Mouse (Mus musculus) heart, embryonic 14.5 days (tissue): ENCODE measurements at regions not wholly inside any gene's neighbourhood (a gene's known extent, or its start where the extent isn't known, plus 50 kb on each side); places are given as distances from the start of the nearest gene placed in this dataset.

Source experiments
- ATAC-seq: fragments of 200-750 bp; cut with Nextera tagmentation; 2 replicates; pipeline ENCODE4 v1.8.0; 2017; ENCODE audit warnings: low read depth, moderate TSS enrichment; ENCODE audit not compliant: insufficient number of reproducible peaks, insufficient read depth, low FRiP score
- H3K27ac ChIP-seq, 2 experiments: fragments of 200-500 bp in 1 of 2; fragments of 300-500 bp in 1 of 2; sonication (generic) in 1 of 2; replicated peaks in 1 of 2; 2 replicates each; pipeline ENCODE4 v1.5.1; 2012 to 2014; ENCODE audit warnings: low read depth in 2 of 2, low read length in 2 of 2, control low read depth in 1 of 2, mild to moderate bottlenecking in 1 of 2, mixed read lengths in 1 of 2; ENCODE audit not compliant: control insufficient read depth in 1 of 2, insufficient read depth in 1 of 2
- H3K27me3 ChIP-seq: fragments of 300-500 bp; sonication (generic); 2 replicates; pipeline ENCODE4 v1.6.1; 2014; ENCODE audit warnings: mild to moderate bottlenecking, low read length, control low read depth; ENCODE audit not compliant: control insufficient read depth, insufficient read depth
- H3K36me3 ChIP-seq: fragments of 300-500 bp; sonication (generic); 2 replicates; pipeline ENCODE4 v1.6.1; 2014; ENCODE audit warnings: mild to moderate bottlenecking, control low read depth, low read length, mixed read lengths; ENCODE audit not compliant: control insufficient read depth, insufficient read depth
- H3K4me1 ChIP-seq, 2 experiments: fragments of 200-500 bp in 1 of 2; fragments of 300-500 bp in 1 of 2; sonication (generic) in 1 of 2; 2 replicates each; pipeline ENCODE4 v1.6.1; 2012 to 2014; ENCODE audit warnings: low read length in 2 of 2, control low read depth in 1 of 2, mixed read lengths in 1 of 2; ENCODE audit not compliant: control insufficient read depth in 2 of 2, insufficient read depth in 2 of 2
- H3K4me2 ChIP-seq: fragments of 300-500 bp; sonication (generic); 2 replicates; pipeline ENCODE4 v1.6.1; 2014; ENCODE audit warnings: mild to moderate bottlenecking, low read length
- H3K4me3 ChIP-seq, 2 experiments: fragments of 200-500 bp in 1 of 2; fragments of 300-500 bp in 1 of 2; sonication (generic) in 1 of 2; 2 replicates each; pipeline ENCODE4 v1.5.1; 2012 to 2014; ENCODE audit warnings: low read length in 2 of 2, mild to moderate bottlenecking in 2 of 2, control low read depth in 1 of 2, low read depth in 1 of 2, moderate library complexity in 1 of 2; ENCODE audit not compliant: control insufficient read depth in 1 of 2, insufficient read depth in 1 of 2
- H3K9ac ChIP-seq: fragments of 300-500 bp; sonication (generic); 2 replicates; pipeline ENCODE4 v1.6.1; 2014; ENCODE audit warnings: mild to moderate bottlenecking, low read length
- H3K9me3 ChIP-seq: fragments of 300-500 bp; sonication (generic); 2 replicates; pipeline ENCODE4 v1.6.1; 2016; ENCODE audit warnings: low read length, control low read depth; ENCODE audit not compliant: control insufficient read depth
- WGBS: fragments of 180-500 bp; shearing (Covaris S2); extraction: QIAGEN DNeasy Blood & Tissue Kit; methylation state at CpG from one replicate; pipeline ENCODE4 v1.1.7; 2014; 5-methylcytosine and 5-hydroxymethylcytosine counted together

DNA sequence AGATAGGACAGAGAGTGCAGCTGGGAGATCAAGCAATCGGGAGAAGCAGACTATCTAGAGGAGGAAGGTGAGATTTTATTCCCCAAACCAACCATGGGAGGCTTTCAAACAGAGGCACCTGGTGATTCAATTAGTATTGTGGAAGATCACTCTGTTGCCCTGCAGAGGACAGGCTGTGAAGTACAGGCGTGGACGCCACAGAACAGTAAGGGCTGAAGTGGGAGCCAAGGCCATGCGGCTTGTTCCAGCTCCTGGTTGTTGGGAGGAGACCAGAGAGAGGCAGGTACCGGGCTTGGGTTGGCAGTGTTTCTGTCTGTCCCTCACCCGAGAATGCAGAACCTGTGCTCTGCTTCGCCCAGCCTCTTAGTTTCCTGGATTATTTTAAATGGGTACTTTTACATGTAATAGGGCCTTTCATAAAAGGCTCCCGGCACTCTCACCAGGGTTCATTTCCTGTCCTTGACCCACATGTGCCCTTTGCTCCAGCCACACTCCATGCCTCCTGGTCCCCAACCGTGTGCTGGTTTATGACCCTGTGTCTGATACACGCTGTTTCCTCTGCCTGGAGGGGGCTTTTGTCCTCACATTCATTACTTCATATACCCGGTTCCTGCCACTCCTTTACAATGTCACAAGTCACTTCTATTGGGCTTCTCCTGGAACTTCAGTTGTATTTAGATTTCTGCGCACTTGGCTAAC lies 58.3 kb downstream of the Vcpkmt start:
- 0 out of 4 replicates have a peak overlapping the region, but pooled peaks of 1 of the 2 experiments have one; percentile 4 for H3K27ac ChIP-seq
- ATAC-seq: no peak
- H3K36me3 ChIP-seq: no peaks in the 10 kb centered on the region
- H3K4me1 ChIP-seq: peaks cover 0 to 4% of the 10 kb centered on the region in 2 experiments; a peak in 2 of 4 replicates
- WGBS: 69% methylated on average over 12 of the region's 12 CpGs
- no peak overlapping the region for H3K4me2 ChIP-seq
- no peaks in the 10 kb centered on the region for H3K9me3 ChIP-seq
- H3K4me3 ChIP-seq: no peak overlapping the region
- no peaks in the 10 kb centered on the region for H3K27me3 ChIP-seq
- H3K9ac ChIP-seq: no peak overlapping the region

GRCm38 (mm10) chr12:69519869-69520268 lies 63.0 kb downstream of the Vcpkmt start:
- Histone ChIP-seq H3K4me2 (no peak overlapping the region), H3K9ac (no peak overlapping the region), H3K36me3 (no peaks in the 10 kb centered on the region), H3K4me1 (peaks cover 10 to 15% of the 10 kb centered on the region in 2 experiments), H3K4me3 (no peak overlapping the region), H3K27ac (no peak overlapping the region), H3K27me3 (no peaks in the 10 kb centered on the region), H3K9me3 (no peaks in the 10 kb centered on the region)
- WGBS: 96% methylated on average over 2 of the region's 2 CpGs
- no peak for ATAC-seq

- H3K36me3 ChIP-seq: no peaks in the 10 kb centered on the region
- H3K9me3 ChIP-seq: no peaks in the 10 kb centered on the region
- no peak for ATAC-seq
- H3K27ac ChIP-seq: no peak overlapping the region
- H3K27me3 ChIP-seq: no peaks in the 10 kb centered on the region
- H3K4me2 ChIP-seq: no peak overlapping the region
- no peak overlapping the region for H3K9ac ChIP-seq
- H3K4me3 ChIP-seq: no peak overlapping the region
- peaks cover 10 to 14% of the 10 kb centered on the region in 2 experiments for H3K4me1 ChIP-seq
- 80% methylated on average over 2 of the region's 2 CpGs for WGBS
These were observed 63.8 kb downstream of the Vcpkmt start for GRCm38 (mm10) chr12:69519028-69519427.

- Histone ChIP-seq H3K4me2 (no peak overlapping the region), H3K9ac (no peak overlapping the region), H3K36me3 (no peaks in the 10 kb centered on the region), H3K27me3 (no peaks in the 10 kb centered on the region), H3K4me1 (peaks cover 10 to 17% of the 10 kb centered on the region in 2 experiments), H3K27ac (no peak overlapping the region), H3K9me3 (no peaks in the 10 kb centered on the region), H3K4me3 (no peak overlapping the region)
- ATAC-seq: no peak
- WGBS: 64% methylated on average over 3 of the region's 3 CpGs
These were observed 65.2 kb downstream of the Vcpkmt start for GRCm38 (mm10) chr12:69517616-69518015.

- H3K4me1 ChIP-seq: peaks cover 10 to 17% of the 10 kb centered on the region in 2 experiments
- 75% methylated on average over 10 of the region's 10 CpGs for WGBS
- no peak for ATAC-seq
- H3K36me3 ChIP-seq: no peaks in the 10 kb centered on the region
- no peaks in the 10 kb centered on the region for H3K9me3 ChIP-seq
- no peaks in the 10 kb centered on the region for H3K27me3 ChIP-seq
- no peak overlapping the region for H3K4me2 ChIP-seq
- H3K27ac ChIP-seq: no peak overlapping the region
- H3K9ac ChIP-seq: no peak overlapping the region
- H3K4me3 ChIP-seq: no peak overlapping the region
These were observed 66.4 kb downstream of the Vcpkmt start for GRCm38 (mm10) chr12:69516314-69516916.

DNA sequence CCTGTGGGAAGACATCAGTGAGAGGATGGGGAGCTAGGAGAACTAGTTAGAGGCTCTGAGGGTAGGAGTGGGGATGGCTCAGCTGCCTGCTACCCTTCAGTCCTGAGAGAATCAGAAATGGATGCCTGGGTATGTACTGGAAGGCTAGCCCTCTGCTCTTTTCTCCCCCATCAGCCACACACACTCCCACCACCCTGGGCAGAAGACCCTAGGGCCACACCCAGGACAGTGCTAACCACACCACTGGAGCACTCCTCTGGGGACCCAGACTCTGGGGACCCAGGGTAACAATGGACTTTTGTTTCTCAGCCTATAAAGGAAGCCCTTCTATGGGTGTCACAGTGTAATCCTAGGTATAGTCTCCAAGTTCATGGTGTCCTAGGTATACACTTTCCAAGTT lies 67.0 kb downstream of the Vcpkmt start:
- H3K4me2 ChIP-seq: no peak overlapping the region
- H3K4me1 ChIP-seq: peaks cover 10 to 17% of the 10 kb centered on the region in 2 experiments
- no peak overlapping the region for H3K4me3 ChIP-seq
- ATAC-seq: no peak
- no peak overlapping the region for H3K9ac ChIP-seq
- no peaks in the 10 kb centered on the region for H3K27me3 ChIP-seq
- H3K36me3 ChIP-seq: no peaks in the 10 kb centered on the region
- H3K27ac ChIP-seq: peak overlapping the region; percentile 76 to 81; a peak in 3 of 4 replicates
- no peaks in the 10 kb centered on the region for H3K9me3 ChIP-seq

DNA sequence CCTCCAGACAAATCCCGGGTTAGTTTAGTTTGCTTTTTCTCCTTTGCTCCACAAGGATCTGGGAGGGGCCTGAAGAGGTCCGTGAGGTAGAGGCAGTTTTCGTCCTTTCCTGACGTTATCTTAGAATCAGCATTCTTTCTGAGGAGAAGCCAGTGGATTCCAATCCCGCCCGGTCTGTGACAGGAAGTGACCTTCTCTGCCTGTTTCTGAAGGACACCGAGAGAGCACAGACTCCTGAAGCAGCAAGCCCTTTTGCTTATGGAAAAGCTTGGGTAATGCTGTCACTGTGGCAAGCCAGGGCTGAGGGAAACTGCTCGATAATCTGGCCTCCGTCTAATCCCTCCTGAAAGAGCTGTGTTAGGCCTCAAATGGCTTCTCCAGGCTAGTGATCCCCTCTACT lies 67.7 kb downstream of the Vcpkmt start:
- Histone ChIP-seq H3K36me3 (no peaks in the 10 kb centered on the region), H3K4me2 (no peak overlapping the region), H3K4me1 (peaks cover 10 to 17% of the 10 kb centered on the region in 2 experiments), H3K9me3 (no peaks in the 10 kb centered on the region), H3K9ac (peak overlapping the region; percentile 49; the same call in 1 of the 2 replicates), H3K27me3 (no peaks in the 10 kb centered on the region), H3K4me3 (no peak overlapping the region), H3K27ac (peak overlapping the region; percentile 76 to 81)
- 10% methylated on average over 9 of the region's 9 CpGs for WGBS
- ATAC-seq: peak; percentile 31
